Mouse (Mus musculus): ENCODE measurements around the gene Dgcr2. TPM values are rescaled to one million over a fixed set of nuclear protein-coding genes. Genes with fewer than 3 reads are reported as not detected.

Dgcr2 gene
- polyA plus RNA-seq, 1 experiment: 42.8 TPM

GRCm38 (mm10) chr16:17834543-17834942 is 63.8 kb downstream of the Dgcr2 start:
- Histone ChIP-seq H3K4me2 (ENCODE audit: low read depth) (peak overlapping the region; percentile 44), H3K27me3 (ENCODE audit: control insufficient read depth, insufficient read depth, insufficient read length) (peaks cover 65% of the 10 kb centered on the region), H3K36me3 (ENCODE audit: control insufficient read depth, insufficient read depth) (no peaks in the 10 kb centered on the region), H3K4me3 (no peak overlapping the region), H3K79me2 (ENCODE audit: control insufficient read depth, insufficient read depth) (no peaks in the 10 kb centered on the region), H3ac (ENCODE audit: control insufficient read depth, insufficient read length) (no peak overlapping the region)
- TF ChIP-seq SRF (IDR thresholded peaks at IDR 0.05; ENCODE audit: control insufficient read depth, insufficient read length, low read depth): no peak
- TF ChIP-seq MAX (IDR thresholded peaks at IDR 0.05; ENCODE audit: low read depth): no peak
- TF ChIP-seq CEBPB (IDR thresholded peaks at IDR 0.05; ENCODE audit: insufficient read depth, poor library complexity, severe bottlenecking): no peak
- TF ChIP-seq TCF12 (IDR thresholded peaks at IDR 0.05; ENCODE audit: insufficient read depth, poor library complexity, severe bottlenecking): no peak
- no peak for TF ChIP-seq E2F4 (IDR thresholded peaks at IDR 0.05; ENCODE audit: insufficient read depth)

GRCm38 (mm10) chr16:17833681-17834399 is 64.5 kb downstream of the Dgcr2 start:
- Histone ChIP-seq H3ac (ENCODE audit: control insufficient read depth, insufficient read length) (no peak overlapping the region), H3K4me3 (no peak overlapping the region), H3K4me2 (ENCODE audit: low read depth) (peak overlapping the region; percentile 44), H3K36me3 (ENCODE audit: control insufficient read depth, insufficient read depth) (no peaks in the 10 kb centered on the region), H3K79me2 (ENCODE audit: control insufficient read depth, insufficient read depth) (no peaks in the 10 kb centered on the region), H3K27me3 (ENCODE audit: control insufficient read depth, insufficient read depth, insufficient read length) (peaks cover 66% of the 10 kb centered on the region)
- TF ChIP-seq REST (IDR thresholded peaks at IDR 0.05; ENCODE audit: insufficient read depth, insufficient read length): no peak
- no peak for TF ChIP-seq POLR2AphosphoS2 (IDR thresholded peaks at IDR 0.05; ENCODE audit: insufficient read length, low read depth)
- TF ChIP-seq MYOD1 (IDR thresholded peaks at IDR 0.05; ENCODE audit: control insufficient read depth in 1 of 3, insufficient read length in 2 of 3, low read depth in 2 of 3): no peak
- no peak for TF ChIP-seq MAX (IDR thresholded peaks at IDR 0.05; ENCODE audit: low read depth)
- no peak for TF ChIP-seq CEBPB (IDR thresholded peaks at IDR 0.05; ENCODE audit: insufficient read depth, poor library complexity, severe bottlenecking)

GRCm38 (mm10) chr16:17833321-17833680 is 65.1 kb downstream of the Dgcr2 start:
- no peak overlapping the region for H3K4me3 ChIP-seq
- no peak overlapping the region for H3ac ChIP-seq (ENCODE audit: control insufficient read depth, insufficient read length)
- peak overlapping the region; percentile 44 for H3K4me2 ChIP-seq (ENCODE audit: low read depth)
- H3K36me3 ChIP-seq (ENCODE audit: control insufficient read depth, insufficient read depth): no peaks in the 10 kb centered on the region
- peaks cover 66% of the 10 kb centered on the region for H3K27me3 ChIP-seq (ENCODE audit: control insufficient read depth, insufficient read depth, insufficient read length)
- H3K79me2 ChIP-seq (ENCODE audit: control insufficient read depth, insufficient read depth): no peaks in the 10 kb centered on the region
- no peak for TF ChIP-seq USF1 (IDR thresholded peaks at IDR 0.05; ENCODE audit: low read depth)
- no peak for TF ChIP-seq POLR2AphosphoS2 (IDR thresholded peaks at IDR 0.05; ENCODE audit: insufficient read length, low read depth)
- TF ChIP-seq SRF (IDR thresholded peaks at IDR 0.05; ENCODE audit: control insufficient read depth, insufficient read length, low read depth): no peak
- TF ChIP-seq REST (IDR thresholded peaks at IDR 0.05; ENCODE audit: insufficient read depth, insufficient read length): no peak
- no peak for TF ChIP-seq TCF3 (IDR thresholded peaks at IDR 0.05; ENCODE audit: insufficient read length, low read depth)
- no peak for TF ChIP-seq MYOG (IDR thresholded peaks at IDR 0.05; ENCODE audit: control insufficient read depth in 1 of 3, insufficient read depth in 1 of 3, insufficient read length in 2 of 3, low read depth in 2 of 3)
- no peak for TF ChIP-seq MYOD1 (IDR thresholded peaks at IDR 0.05; ENCODE audit: control insufficient read depth in 1 of 3, insufficient read length in 2 of 3, low read depth in 2 of 3)
- TF ChIP-seq E2F4 (IDR thresholded peaks at IDR 0.05; ENCODE audit: insufficient read depth): no peak
- TF ChIP-seq TCF12 (IDR thresholded peaks at IDR 0.05; ENCODE audit: insufficient read depth, poor library complexity, severe bottlenecking): no peak
- TF ChIP-seq MAX (IDR thresholded peaks at IDR 0.05; ENCODE audit: low read depth): no peak
- TF ChIP-seq CEBPB (IDR thresholded peaks at IDR 0.05; ENCODE audit: insufficient read depth, poor library complexity, severe bottlenecking): no peak
- TF ChIP-seq POLR2A (IDR thresholded peaks at IDR 0.05; ENCODE audit: insufficient read length, low read depth): no peak

GRCm38 (mm10) chr16:17832821-17833220 is 65.5 kb downstream of the Dgcr2 start, which contains the start of gene B830017H08Rik:
B830017H08Rik (plus strand) TSS chr16:17833121.
- TF ChIP-seq MAX (IDR thresholded peaks at IDR 0.05; ENCODE audit: low read depth): no peak
- no peak for TF ChIP-seq CEBPB (IDR thresholded peaks at IDR 0.05; ENCODE audit: insufficient read depth, poor library complexity, severe bottlenecking)
- no peak for TF ChIP-seq MYOG (IDR thresholded peaks at IDR 0.05; ENCODE audit: control insufficient read depth in 1 of 3, insufficient read depth in 1 of 3, insufficient read length in 2 of 3, low read depth in 2 of 3)
- no peak for TF ChIP-seq MYOD1 (IDR thresholded peaks at IDR 0.05; ENCODE audit: control insufficient read depth in 1 of 3, insufficient read length in 2 of 3, low read depth in 2 of 3)
- no peak for TF ChIP-seq E2F4 (IDR thresholded peaks at IDR 0.05; ENCODE audit: insufficient read depth)
- TF ChIP-seq POLR2A (IDR thresholded peaks at IDR 0.05; ENCODE audit: insufficient read length, low read depth): no peak
- TF ChIP-seq REST (IDR thresholded peaks at IDR 0.05; ENCODE audit: insufficient read depth, insufficient read length): no peak
- no peak for TF ChIP-seq SRF (IDR thresholded peaks at IDR 0.05; ENCODE audit: control insufficient read depth, insufficient read length, low read depth)
- no peak for TF ChIP-seq USF1 (IDR thresholded peaks at IDR 0.05; ENCODE audit: low read depth)
- TF ChIP-seq POLR2AphosphoS2 (IDR thresholded peaks at IDR 0.05; ENCODE audit: insufficient read length, low read depth): no peak
- no peak for TF ChIP-seq TCF12 (IDR thresholded peaks at IDR 0.05; ENCODE audit: insufficient read depth, poor library complexity, severe bottlenecking)
- TF ChIP-seq TCF3 (IDR thresholded peaks at IDR 0.05; ENCODE audit: insufficient read length, low read depth): no peak
- H3K36me3 ChIP-seq (ENCODE audit: control insufficient read depth, insufficient read depth): no peaks in the 10 kb centered on the region
- peaks cover 66% of the 10 kb centered on the region for H3K27me3 ChIP-seq (ENCODE audit: control insufficient read depth, insufficient read depth, insufficient read length)
- H3ac ChIP-seq (ENCODE audit: control insufficient read depth, insufficient read length): no peak within 1 kb of the TSS
- no peak within 1 kb of the TSS for H3K4me3 ChIP-seq
- H3K4me2 ChIP-seq (ENCODE audit: low read depth): peak within 1 kb of the TSS; percentile 44
- H3K79me2 ChIP-seq (ENCODE audit: control insufficient read depth, insufficient read depth): no peaks in the 10 kb centered on the region

GRCm38 (mm10) chr16:17831781-17832180 is 66.6 kb downstream of the Dgcr2 start:
- Histone ChIP-seq H3K36me3 (ENCODE audit: control insufficient read depth, insufficient read depth) (no peaks in the 10 kb centered on the region), H3K27me3 (ENCODE audit: control insufficient read depth, insufficient read depth, insufficient read length) (peaks cover 68% of the 10 kb centered on the region), H3ac (ENCODE audit: control insufficient read depth, insufficient read length) (no peak overlapping the region), H3K4me2 (ENCODE audit: low read depth) (no peak overlapping the region), H3K79me2 (ENCODE audit: control insufficient read depth, insufficient read depth) (no peaks in the 10 kb centered on the region), H3K4me3 (no peak overlapping the region)
- no peak for TF ChIP-seq MYOG (IDR thresholded peaks at IDR 0.05; ENCODE audit: control insufficient read depth in 1 of 3, insufficient read depth in 1 of 3, insufficient read length in 2 of 3, low read depth in 2 of 3)
- no peak for TF ChIP-seq SRF (IDR thresholded peaks at IDR 0.05; ENCODE audit: control insufficient read depth, insufficient read length, low read depth)
- TF ChIP-seq TCF3 (IDR thresholded peaks at IDR 0.05; ENCODE audit: insufficient read length, low read depth): no peak
- TF ChIP-seq POLR2A (IDR thresholded peaks at IDR 0.05; ENCODE audit: insufficient read length, low read depth): no peak
- TF ChIP-seq CEBPB (IDR thresholded peaks at IDR 0.05; ENCODE audit: insufficient read depth, poor library complexity, severe bottlenecking): no peak
- no peak for TF ChIP-seq USF1 (IDR thresholded peaks at IDR 0.05; ENCODE audit: low read depth)
- TF ChIP-seq POLR2AphosphoS2 (IDR thresholded peaks at IDR 0.05; ENCODE audit: insufficient read length, low read depth): no peak
- no peak for TF ChIP-seq TCF12 (IDR thresholded peaks at IDR 0.05; ENCODE audit: insufficient read depth, poor library complexity, severe bottlenecking)
- no peak for TF ChIP-seq MYOD1 (IDR thresholded peaks at IDR 0.05; ENCODE audit: control insufficient read depth in 1 of 3, insufficient read length in 2 of 3, low read depth in 2 of 3)
- no peak for TF ChIP-seq REST (IDR thresholded peaks at IDR 0.05; ENCODE audit: insufficient read depth, insufficient read length)
- TF ChIP-seq E2F4 (IDR thresholded peaks at IDR 0.05; ENCODE audit: insufficient read depth): no peak
- no peak for TF ChIP-seq MAX (IDR thresholded peaks at IDR 0.05; ENCODE audit: low read depth)
